Mouse (Mus musculus): ENCODE data around the gene Gnptg. TPM values are rescaled to one million over a fixed set of nuclear protein-coding genes. Genes with fewer than 3 reads are reported as not detected.

The Gnptg gene
- polyA plus RNA-seq, 1 experiment from 2014 or later, result 48.3 TPM

- H3K36me3 ChIP-seq (ENCODE audit: control insufficient read depth, insufficient read depth, low read length), result peaks cover 18% of the 10 kb centered on the region
- H3K9me3 ChIP-seq (ENCODE audit: control insufficient read depth, low read length), result no peaks in the 10 kb centered on the region
- peak overlapping the region; percentile 97 for H3K27ac ChIP-seq (ENCODE audit: low read length)
- peak overlapping the region; percentile 88 for H3K4me2 ChIP-seq (ENCODE audit: low read depth, low read length)
- H3K27me3 ChIP-seq (ENCODE audit: control insufficient read depth, insufficient read depth, low read depth, low read length), result no peaks in the 10 kb centered on the region
- WGBS, result 0% methylated on average over 10 of the region's 10 CpGs
- peak overlapping the region; percentile 67 for H3K4me3 ChIP-seq (ENCODE audit: low read length)
- peak overlapping the region; percentile 93 for H3K9ac ChIP-seq (ENCODE audit: low read length)
- peaks cover 16% of the 10 kb centered on the region for H3K4me1 ChIP-seq (replicated peaks; ENCODE audit: control insufficient read depth, insufficient read depth, low read length)
- ATAC-seq (ENCODE audit: low read depth), result no peak
These were observed 32.4 kb upstream of the Gnptg start for GRCm38 (mm10) chr17:25272326-25272725.

- H3K4me3 ChIP-seq (ENCODE audit: low read length), result peak overlapping the region; percentile 67; the same call in 1 of the 2 replicates
- H3K4me1 ChIP-seq (replicated peaks; ENCODE audit: control insufficient read depth, insufficient read depth, low read length), result peaks cover 16% of the 10 kb centered on the region
- H3K9me3 ChIP-seq (ENCODE audit: control insufficient read depth, low read length), result no peaks in the 10 kb centered on the region
- peak overlapping the region; percentile 88 for H3K4me2 ChIP-seq (ENCODE audit: low read depth, low read length)
- peak overlapping the region; percentile 0; the same call in 1 of the 2 replicates for H3K27ac ChIP-seq (ENCODE audit: low read length)
- no peaks in the 10 kb centered on the region for H3K27me3 ChIP-seq (ENCODE audit: control insufficient read depth, insufficient read depth, low read depth, low read length)
- no peak for ATAC-seq (ENCODE audit: low read depth)
- WGBS, result 40% methylated on average over 2 of the region's 2 CpGs
- H3K36me3 ChIP-seq (ENCODE audit: control insufficient read depth, insufficient read depth, low read length), result peaks cover 32% of the 10 kb centered on the region
- H3K9ac ChIP-seq (ENCODE audit: low read length), result no peak overlapping the region
These were observed 30.9 kb upstream of the Gnptg start for GRCm38 (mm10) chr17:25270795-25271335.

GRCm38 (mm10) chr17:25264453-25264852, 24.5 kb upstream of the Gnptg start:
- no peak for ATAC-seq (ENCODE audit: low read depth)
- Histone ChIP-seq H3K27ac (ENCODE audit: low read length) (no peak overlapping the region), H3K4me1 (replicated peaks; ENCODE audit: control insufficient read depth, insufficient read depth, low read length) (no peaks in the 10 kb centered on the region), H3K36me3 (ENCODE audit: control insufficient read depth, insufficient read depth, low read length) (peaks cover 68% of the 10 kb centered on the region), H3K4me3 (ENCODE audit: low read length) (no peak overlapping the region), H3K27me3 (ENCODE audit: control insufficient read depth, insufficient read depth, low read depth, low read length) (no peaks in the 10 kb centered on the region), H3K9ac (ENCODE audit: low read length) (no peak overlapping the region), H3K9me3 (ENCODE audit: control insufficient read depth, low read length) (no peaks in the 10 kb centered on the region), H3K4me2 (ENCODE audit: low read depth, low read length) (no peak overlapping the region)
- WGBS, result 57% methylated on average over 3 of the region's 3 CpGs

GRCm38 (mm10) chr17:25257804-25258261, 17.9 kb upstream of the Gnptg start:
- ATAC-seq (ENCODE audit: low read depth), result no peak
- 45% methylated on average over 6 of the region's 6 CpGs for WGBS
- H3K27me3 ChIP-seq (ENCODE audit: control insufficient read depth, insufficient read depth, low read depth, low read length), result peaks cover 24% of the 10 kb centered on the region

GRCm38 (mm10) chr17:25256140-25256754, 16.3 kb upstream of the Gnptg start, which contains the start of gene Baiap3:
TSS of gene Baiap3 (minus strand) at chr17:25256364.
- peaks cover 24% of the 10 kb centered on the region for H3K27me3 ChIP-seq (ENCODE audit: control insufficient read depth, insufficient read depth, low read depth, low read length)
- ATAC-seq (ENCODE audit: low read depth), result peak; percentile 50
- H3K4me3 ChIP-seq (ENCODE audit: low read length), result peak within 1 kb of the TSS; percentile 44
- H3K9ac ChIP-seq (ENCODE audit: low read length), result peak within 1 kb of the TSS; percentile 61
- 3% methylated on average over 34 of the region's 35 CpGs for WGBS
- H3K27ac ChIP-seq (ENCODE audit: low read length), result no peak within 1 kb of the TSS
- H3K36me3 ChIP-seq (ENCODE audit: control insufficient read depth, insufficient read depth, low read length), result peaks cover 2% of the 10 kb centered on the region; the same call in 1 of the 2 replicates
- H3K4me1 ChIP-seq (replicated peaks; ENCODE audit: control insufficient read depth, insufficient read depth, low read length), result peaks cover 9% of the 10 kb centered on the region
- H3K4me2 ChIP-seq (ENCODE audit: low read depth, low read length), result peak within 1 kb of the TSS; percentile 67
- no peaks in the 10 kb centered on the region for H3K9me3 ChIP-seq (ENCODE audit: control insufficient read depth, low read length)

More at GRCm38 (mm10) chr17:25257804-25258261, 17.9 kb upstream of the Gnptg start:
- no peak overlapping the region for H3K27ac ChIP-seq (ENCODE audit: low read length)
- H3K9ac ChIP-seq (ENCODE audit: low read length), result no peak overlapping the region
- peaks cover 8% of the 10 kb centered on the region for H3K36me3 ChIP-seq (ENCODE audit: control insufficient read depth, insufficient read depth, low read length)
- no peaks in the 10 kb centered on the region for H3K9me3 ChIP-seq (ENCODE audit: control insufficient read depth, low read length)
- peaks cover 9% of the 10 kb centered on the region for H3K4me1 ChIP-seq (replicated peaks; ENCODE audit: control insufficient read depth, insufficient read depth, low read length)
- H3K4me2 ChIP-seq (ENCODE audit: low read depth, low read length), result no peak overlapping the region
- no peak overlapping the region for H3K4me3 ChIP-seq (ENCODE audit: low read length)

GRCm38 (mm10) chr17:25255110-25255509, 15.2 kb upstream of the Gnptg start:
- Histone ChIP-seq H3K4me1 (replicated peaks; ENCODE audit: control insufficient read depth, insufficient read depth, low read length) (peaks cover 9% of the 10 kb centered on the region), H3K27me3 (ENCODE audit: control insufficient read depth, insufficient read depth, low read depth, low read length) (peaks cover 24% of the 10 kb centered on the region), H3K36me3 (ENCODE audit: control insufficient read depth, insufficient read depth, low read length) (peaks cover under 1% of the 10 kb centered on the region; the same call in 1 of the 2 replicates), H3K27ac (ENCODE audit: low read length) (no peak overlapping the region), H3K4me2 (ENCODE audit: low read depth, low read length) (no peak overlapping the region), H3K9me3 (ENCODE audit: control insufficient read depth, low read length) (no peaks in the 10 kb centered on the region), H3K4me3 (ENCODE audit: low read length) (no peak overlapping the region), H3K9ac (ENCODE audit: low read length) (no peak overlapping the region)
- WGBS, result 63% methylated on average over 2 of the region's 2 CpGs
- ATAC-seq (ENCODE audit: low read depth), result no peak

- no peak for ATAC-seq (ENCODE audit: low read depth)
- Histone ChIP-seq H3K27me3 (ENCODE audit: control insufficient read depth, insufficient read depth, low read depth, low read length) (peaks cover 24% of the 10 kb centered on the region), H3K4me3 (ENCODE audit: low read length) (no peak overlapping the region), H3K4me1 (replicated peaks; ENCODE audit: control insufficient read depth, insufficient read depth, low read length) (peaks cover 9% of the 10 kb centered on the region), H3K9me3 (ENCODE audit: control insufficient read depth, low read length) (no peaks in the 10 kb centered on the region), H3K4me2 (ENCODE audit: low read depth, low read length) (no peak overlapping the region), H3K9ac (ENCODE audit: low read length) (no peak overlapping the region), H3K27ac (ENCODE audit: low read length) (no peak overlapping the region), H3K36me3 (ENCODE audit: control insufficient read depth, insufficient read depth, low read length) (no peaks in the 10 kb centered on the region; the same call in 1 of the 2 replicates)
- 26% methylated on average over 10 of the region's 10 CpGs for WGBS
These were observed 13.8 kb upstream of the Gnptg start for GRCm38 (mm10) chr17:25253760-25254159.

GRCm38 (mm10) chr17:25252643-25253042, 12.7 kb upstream of the Gnptg start:
- Histone ChIP-seq H3K4me1 (replicated peaks; ENCODE audit: control insufficient read depth, insufficient read depth, low read length) (peaks cover 9% of the 10 kb centered on the region), H3K4me2 (ENCODE audit: low read depth, low read length) (no peak overlapping the region), H3K36me3 (ENCODE audit: control insufficient read depth, insufficient read depth, low read length) (no peaks in the 10 kb centered on the region), H3K9me3 (ENCODE audit: control insufficient read depth, low read length) (no peaks in the 10 kb centered on the region), H3K27me3 (ENCODE audit: control insufficient read depth, insufficient read depth, low read depth, low read length) (peaks cover 24% of the 10 kb centered on the region), H3K9ac (ENCODE audit: low read length) (no peak overlapping the region), H3K4me3 (ENCODE audit: low read length) (no peak overlapping the region), H3K27ac (ENCODE audit: low read length) (no peak overlapping the region)
- WGBS, result 35% methylated on average over 3 of the region's 3 CpGs
- ATAC-seq (ENCODE audit: low read depth), result no peak

- ATAC-seq (ENCODE audit: low read depth), result no peak
- H3K4me2 ChIP-seq (ENCODE audit: low read depth, low read length), result no peak overlapping the region
- H3K4me3 ChIP-seq (ENCODE audit: low read length), result no peak overlapping the region
- H3K4me1 ChIP-seq (replicated peaks; ENCODE audit: control insufficient read depth, insufficient read depth, low read length), result no peaks in the 10 kb centered on the region
- H3K27ac ChIP-seq (ENCODE audit: low read length), result no peak overlapping the region
- 77% methylated on average over 8 of the region's 8 CpGs for WGBS
- H3K36me3 ChIP-seq (ENCODE audit: control insufficient read depth, insufficient read depth, low read length), result no peaks in the 10 kb centered on the region
- H3K27me3 ChIP-seq (ENCODE audit: control insufficient read depth, insufficient read depth, low read depth, low read length), result peaks cover 13% of the 10 kb centered on the region
- no peak overlapping the region for H3K9ac ChIP-seq (ENCODE audit: low read length)
- no peaks in the 10 kb centered on the region for H3K9me3 ChIP-seq (ENCODE audit: control insufficient read depth, low read length)
These were observed 10.4 kb upstream of the Gnptg start for GRCm38 (mm10) chr17:25250181-25250835.

Measured in lung, embryonic 16.5 days (tissue).